Mouse (Mus musculus) lung, embryonic 16.5 days (tissue): ENCODE measurements around the gene Pbxip1. TPM values are rescaled to one million over a fixed set of nuclear protein-coding genes. Genes with fewer than 3 reads are reported as not detected.

Source experiments
- ATAC-seq: fragments of 200-750 bp; cut with Nextera tagmentation; 2 replicates; pipeline ENCODE4 v1.8.0; 2017; ENCODE audit warnings: low read depth, mild to moderate bottlenecking, moderate library complexity
- H3K27ac ChIP-seq: fragments of 300-500 bp; sonication (generic); 2 replicates; pipeline ENCODE4 v1.5.1; 2014; ENCODE audit warnings: mild to moderate bottlenecking, control low read depth, low read length
- H3K27me3 ChIP-seq: fragments of 300-500 bp; sonication (generic); 2 replicates; pipeline ENCODE4 v1.6.1; 2014; ENCODE audit warnings: low read depth, low read length, mixed read lengths; ENCODE audit not compliant: control insufficient read depth, insufficient read depth
- H3K36me3 ChIP-seq: fragments of 300-500 bp; sonication (generic); 2 replicates; pipeline ENCODE4 v1.6.1; 2014; ENCODE audit warnings: low read length; ENCODE audit not compliant: control insufficient read depth, insufficient read depth
- H3K4me1 ChIP-seq: fragments of 300-500 bp; sonication (generic); replicated peaks from 2 replicates; pipeline ENCODE4 v1.6.1; 2014; ENCODE audit warnings: low read length, mixed read lengths; ENCODE audit not compliant: control insufficient read depth, insufficient read depth
- H3K4me2 ChIP-seq: fragments of 300-500 bp; sonication (generic); 2 replicates; pipeline ENCODE4 v1.6.1; 2014; ENCODE audit warnings: low read depth, low read length, control low read depth
- H3K4me3 ChIP-seq: fragments of 300-500 bp; sonication (generic); 2 replicates; pipeline ENCODE4 v1.5.1; 2014; ENCODE audit warnings: mild to moderate bottlenecking, low read length, control low read depth
- H3K9ac ChIP-seq: fragments of 300-500 bp; sonication (generic); 2 replicates; pipeline ENCODE4 v1.6.1; 2014; ENCODE audit warnings: low read length, control low read depth
- H3K9me3 ChIP-seq: fragments of 300-500 bp; sonication (generic); 2 replicates; pipeline ENCODE4 v1.6.1; 2016; ENCODE audit warnings: low read length; ENCODE audit not compliant: control insufficient read depth
- WGBS: fragments of 180-500 bp; shearing (Covaris S2); extraction: QIAGEN DNeasy Blood & Tissue Kit; methylation state at CpG from one replicate; pipeline ENCODE4 v1.1.7; 2014; 5-methylcytosine and 5-hydroxymethylcytosine counted together
- polyA plus RNA-seq: library from polyadenylated mRNA; unstranded; fragments of >200 nt; fragmentation: Nextera tagmentation; extraction: Ambion mirVana; gene quantifications from 2 replicates; pipeline ENCODE4 v1.2.1, GENCODE M21; 2015

The Pbxip1 gene
- polyA plus RNA-seq, 1 experiment from 2014 or later, result 35.8 TPM

DNA sequence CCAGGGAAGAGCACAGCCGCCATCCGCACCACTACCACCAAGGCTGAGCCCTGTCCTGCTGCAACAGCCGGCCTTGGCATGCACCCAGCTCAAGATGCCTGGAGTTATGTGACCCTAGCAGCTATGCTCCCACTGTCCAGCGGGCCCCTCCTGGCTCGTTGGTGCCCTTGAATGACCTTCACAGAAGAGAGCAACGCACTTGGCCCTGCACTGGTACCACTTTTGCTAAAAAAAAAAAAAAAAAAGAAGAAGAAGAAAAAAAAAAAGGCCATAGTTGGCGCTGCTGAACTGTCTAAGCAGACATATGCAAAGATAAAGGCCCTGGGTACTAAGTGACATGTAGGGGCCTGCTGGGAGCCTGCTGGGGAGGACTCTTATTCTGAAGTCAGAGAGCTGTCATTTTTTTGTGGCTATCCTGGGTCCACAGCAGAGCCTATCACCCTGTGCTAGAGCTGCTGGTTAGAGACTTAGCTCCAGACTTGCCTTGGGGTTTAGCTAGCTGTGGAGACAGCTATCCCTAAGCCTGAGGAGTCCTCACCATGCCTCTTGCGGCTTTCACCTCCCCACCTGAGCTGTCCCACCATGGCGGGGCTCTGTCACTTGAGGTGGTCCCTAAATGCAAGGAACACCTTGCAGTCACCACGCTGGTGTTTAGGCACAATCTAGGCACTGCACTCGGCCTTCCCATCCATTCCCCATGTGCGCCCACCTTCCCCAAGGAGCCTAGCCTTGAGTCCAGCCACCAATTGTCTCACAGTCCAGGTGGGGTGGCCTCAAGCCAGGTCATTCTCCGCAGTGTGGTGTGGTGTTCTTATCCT, 12.4 kb downstream of the Pbxip1 start:
- Histone ChIP-seq H3K9ac (no peak overlapping the region), H3K27ac (peak overlapping the region; percentile 19; the same call in 1 of the 2 replicates)

DNA sequence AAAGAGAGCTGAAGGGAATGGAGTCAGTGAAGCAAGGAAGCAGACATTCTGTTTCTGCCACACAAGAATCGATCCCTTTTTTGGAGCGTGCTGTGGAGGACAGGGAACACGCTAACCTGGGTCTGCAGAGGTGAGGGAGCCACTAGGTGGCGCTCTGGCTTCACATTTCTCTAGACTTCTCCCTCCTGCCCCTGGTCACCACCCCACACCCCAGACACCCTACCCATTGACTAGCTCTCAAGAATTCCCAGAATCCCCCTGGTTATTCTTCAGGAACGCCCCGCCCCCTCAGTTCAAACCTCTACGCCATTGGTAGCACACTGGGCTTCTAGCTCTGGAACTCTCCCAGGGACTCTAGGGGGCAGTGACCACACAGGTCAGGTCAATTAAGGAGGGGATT, 13.0 kb downstream of the Pbxip1 start:
- 53% methylated on average over 7 of the region's 7 CpGs for WGBS
- no peaks in the 10 kb centered on the region for H3K9me3 ChIP-seq
- H3K27me3 ChIP-seq, result no peaks in the 10 kb centered on the region
- no peaks in the 10 kb centered on the region for H3K36me3 ChIP-seq
- no peak overlapping the region for H3K4me3 ChIP-seq
- H3K4me2 ChIP-seq, result no peak overlapping the region
- peak; percentile 63 for ATAC-seq
- no peak overlapping the region for H3K9ac ChIP-seq
- H3K4me1 ChIP-seq, result peaks cover 23% of the 10 kb centered on the region
- no peak overlapping the region for H3K27ac ChIP-seq

More for the DNA sequence above, 12.4 kb downstream of the Pbxip1 start:
- Histone ChIP-seq H3K9me3 (no peaks in the 10 kb centered on the region), H3K4me2 (peak overlapping the region; percentile 4), H3K36me3 (no peaks in the 10 kb centered on the region), H3K4me1 (peaks cover 23% of the 10 kb centered on the region), H3K27me3 (no peaks in the 10 kb centered on the region), H3K4me3 (no peak overlapping the region)
- 45% methylated on average over 13 of the region's 13 CpGs for WGBS
- peak; percentile 82 for ATAC-seq

DNA sequence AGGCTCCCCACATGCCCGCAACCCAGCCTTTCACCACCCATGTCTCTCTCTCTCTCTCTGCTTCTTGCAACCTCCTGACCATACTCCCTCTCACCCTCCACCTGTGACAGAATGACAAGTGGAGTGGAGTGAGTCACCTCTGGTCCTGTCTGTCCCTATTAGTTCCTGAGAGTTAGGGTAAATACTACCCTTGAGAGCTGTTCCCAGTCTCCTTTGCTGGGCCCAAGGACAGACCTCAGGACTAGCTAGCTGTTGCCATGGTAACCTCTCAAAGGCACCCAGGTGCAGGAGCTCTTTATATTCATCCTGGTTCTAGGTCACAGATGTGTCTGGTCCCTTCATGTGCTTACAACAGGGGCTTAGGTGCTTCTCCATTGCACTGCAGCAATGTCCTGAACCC, 15.4 kb downstream of the Pbxip1 start:
- H3K9ac ChIP-seq, result no peak overlapping the region
- no peak overlapping the region for H3K4me2 ChIP-seq
- 54% methylated on average over 1 of the region's 1 CpGs for WGBS
- peaks cover 23% of the 10 kb centered on the region for H3K4me1 ChIP-seq
- peak; percentile 59 for ATAC-seq
- H3K27ac ChIP-seq, result peak overlapping the region; percentile 32; the same call in 1 of the 2 replicates
- H3K27me3 ChIP-seq, result no peaks in the 10 kb centered on the region
- H3K4me3 ChIP-seq, result no peak overlapping the region
- H3K36me3 ChIP-seq, result no peaks in the 10 kb centered on the region
- no peaks in the 10 kb centered on the region for H3K9me3 ChIP-seq

DNA sequence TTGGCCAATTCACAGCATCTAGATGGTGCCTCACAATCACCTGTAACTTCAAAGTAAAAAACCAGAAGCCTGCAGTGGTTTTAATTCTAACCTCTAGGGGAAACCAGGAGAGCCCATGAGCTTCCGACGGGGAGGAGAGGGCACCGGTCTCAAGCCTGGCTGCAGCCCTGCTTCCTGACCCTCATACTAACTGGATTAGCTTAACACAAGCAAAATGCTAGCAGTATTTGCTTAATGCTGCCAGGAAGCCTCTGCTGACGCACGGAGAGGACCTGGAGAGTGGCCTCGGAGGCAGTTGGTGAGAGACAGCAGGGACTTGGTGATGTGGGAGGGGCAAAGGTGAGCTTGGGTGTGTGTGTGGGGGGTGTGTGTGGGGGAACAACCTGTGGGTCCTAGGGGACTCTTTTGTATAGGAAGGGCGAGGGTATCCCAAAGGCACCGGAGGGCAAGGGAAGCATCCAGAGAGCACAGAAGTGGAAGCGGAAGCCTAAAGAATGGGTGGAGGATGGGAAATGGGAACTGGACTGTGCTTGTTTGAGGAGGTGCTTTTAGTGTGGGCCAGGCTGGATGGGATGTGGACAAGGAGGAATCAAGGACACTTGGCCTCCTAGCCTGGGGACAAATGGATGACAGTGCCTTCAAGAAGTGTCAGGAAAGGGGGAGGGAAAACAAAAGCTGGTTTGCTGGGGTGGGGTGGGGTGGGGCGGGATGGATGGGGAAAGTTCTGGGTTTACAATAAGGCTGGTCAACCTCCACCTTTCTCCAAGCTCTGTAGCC, 18.1 kb downstream of the Pbxip1 start, which contains the start of gene Pmvk:
TSS of gene Pmvk (plus strand) at position 141 of the 777 bp plus-strand sequence.
- no peak for ATAC-seq
- no peaks in the 10 kb centered on the region for H3K9me3 ChIP-seq
- H3K4me1 ChIP-seq, result peaks cover 21% of the 10 kb centered on the region
- H3K27me3 ChIP-seq, result no peaks in the 10 kb centered on the region
- no peak within 1 kb of the TSS for H3K9ac ChIP-seq
- no peak within 1 kb of the TSS for H3K4me2 ChIP-seq
- no peak within 1 kb of the TSS for H3K4me3 ChIP-seq
- H3K36me3 ChIP-seq, result no peaks in the 10 kb centered on the region
- WGBS, result 49% methylated on average over 10 of the region's 10 CpGs
- no peak within 1 kb of the TSS for H3K27ac ChIP-seq

DNA sequence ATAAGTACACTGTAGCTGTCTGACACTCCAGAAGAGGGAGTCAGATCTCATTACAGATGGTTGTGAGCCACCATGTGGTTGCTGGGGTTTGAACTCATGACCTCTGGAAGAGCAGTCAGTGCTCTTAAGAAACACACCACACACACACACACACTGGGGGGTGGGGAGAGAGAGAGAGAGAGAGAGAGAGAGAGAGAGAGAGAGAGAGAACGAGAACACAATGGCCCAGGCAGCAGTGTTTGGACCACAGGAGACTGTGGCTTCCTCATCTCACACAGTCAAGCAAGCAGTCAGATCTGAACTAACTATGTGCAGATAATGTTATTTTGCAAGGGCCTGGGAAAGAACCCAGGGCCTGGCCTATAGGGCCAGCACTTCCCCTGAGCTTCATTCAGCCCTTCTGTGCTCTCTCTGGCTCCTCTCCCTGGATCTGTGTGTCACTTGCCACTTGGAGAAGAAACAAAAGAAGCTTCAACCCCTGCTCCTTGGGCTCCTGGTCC, 19.3 kb downstream of the Pbxip1 start:
- H3K9me3 ChIP-seq, result no peaks in the 10 kb centered on the region
- no peak for ATAC-seq
- H3K4me1 ChIP-seq, result peaks cover 24% of the 10 kb centered on the region
- H3K27ac ChIP-seq, result no peak overlapping the region
- no peaks in the 10 kb centered on the region for H3K36me3 ChIP-seq
- H3K27me3 ChIP-seq, result no peaks in the 10 kb centered on the region
- H3K4me3 ChIP-seq, result no peak overlapping the region
- H3K4me2 ChIP-seq, result no peak overlapping the region
- 83% methylated on average over 1 of the region's 1 CpGs for WGBS
- no peak overlapping the region for H3K9ac ChIP-seq

DNA sequence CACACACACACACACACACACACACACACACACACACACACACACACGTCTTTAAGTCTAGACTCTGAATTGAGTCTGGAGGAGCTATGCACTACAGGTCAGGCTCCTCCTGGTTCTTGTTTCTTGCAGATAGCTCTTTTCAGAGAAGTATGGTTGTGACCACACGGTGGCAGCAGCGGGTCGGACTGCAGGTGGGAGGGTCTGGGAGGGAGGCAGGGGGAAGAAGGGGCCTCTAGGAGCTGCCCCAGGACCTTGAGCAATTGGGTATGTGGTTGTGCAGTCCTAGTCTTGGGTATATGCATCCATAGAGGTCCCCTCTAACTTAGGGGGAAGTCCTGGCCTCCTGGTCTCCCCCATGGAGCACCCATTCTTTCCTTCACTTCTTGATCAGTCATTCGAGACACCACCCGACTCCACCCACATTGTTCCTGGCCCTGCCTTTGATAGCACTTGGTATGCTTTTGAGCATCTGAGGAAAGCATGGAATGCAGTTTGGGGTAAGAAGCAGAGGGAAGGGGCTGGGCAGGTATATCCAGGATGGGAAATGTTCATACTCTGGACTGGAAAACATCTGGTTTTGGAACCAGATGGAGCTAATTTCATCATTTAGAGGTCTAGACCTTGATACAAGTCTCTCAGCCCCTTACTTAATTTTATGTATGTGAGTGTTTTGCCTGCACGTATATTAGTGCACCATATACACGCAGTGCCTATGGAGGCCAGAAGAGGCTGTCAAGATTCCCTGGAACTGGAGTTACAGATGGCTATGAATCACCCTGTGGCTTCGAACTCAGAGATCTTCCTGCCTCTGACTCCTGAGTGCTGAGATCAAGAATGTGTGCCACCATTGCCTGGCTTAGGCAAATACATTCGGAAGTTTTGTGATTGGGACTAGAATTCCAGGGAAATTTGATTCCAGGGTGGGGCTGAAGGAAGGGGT, 20.5 kb downstream of the Pbxip1 start:
- Histone ChIP-seq H3K4me2 (no peak overlapping the region), H3K27ac (no peak overlapping the region), H3K9me3 (no peaks in the 10 kb centered on the region), H3K27me3 (no peaks in the 10 kb centered on the region), H3K9ac (no peak overlapping the region), H3K36me3 (no peaks in the 10 kb centered on the region), H3K4me3 (no peak overlapping the region), H3K4me1 (peaks cover 14% of the 10 kb centered on the region)
- 37% methylated on average over 10 of the region's 10 CpGs for WGBS
- ATAC-seq, result no peak

DNA sequence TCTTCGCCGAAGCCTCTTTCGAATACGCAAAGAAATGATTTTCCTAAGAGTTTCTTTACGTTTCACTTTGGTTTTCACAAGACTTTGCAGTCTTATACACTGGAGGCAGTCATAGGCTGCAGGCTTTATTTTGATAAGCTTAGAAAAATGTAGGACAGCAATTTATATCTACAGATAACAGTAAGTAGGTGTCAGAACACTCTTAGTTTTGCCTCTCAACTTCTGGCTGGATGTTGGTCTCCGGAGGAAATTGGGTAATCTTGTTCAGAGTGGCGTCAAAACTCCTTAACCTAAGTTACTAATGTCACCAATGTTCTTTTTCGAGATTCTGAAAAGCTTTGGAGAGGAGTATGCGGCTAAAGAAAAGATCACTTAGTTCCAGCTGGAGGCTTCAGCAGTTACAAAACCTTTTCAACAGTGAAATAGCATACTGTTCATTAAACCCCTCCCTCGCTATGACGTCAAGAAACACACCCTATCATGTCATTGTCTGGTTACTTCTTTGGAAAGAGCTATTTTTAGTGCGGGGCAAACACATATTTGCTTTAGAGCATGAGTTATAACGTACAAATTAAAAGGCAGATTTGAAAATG, 22.0 kb downstream of the Pbxip1 start:
- Histone ChIP-seq H3K4me3 (peak overlapping the region; percentile 61), H3K4me1 (peaks cover 11% of the 10 kb centered on the region), H3K4me2 (peak overlapping the region; percentile 77), H3K27me3 (no peaks in the 10 kb centered on the region), H3K36me3 (no peaks in the 10 kb centered on the region), H3K27ac (peak overlapping the region; percentile 64), H3K9ac (peak overlapping the region; percentile 71), H3K9me3 (no peaks in the 10 kb centered on the region)
- peak; percentile 72 for ATAC-seq
- 25% methylated on average over 13 of the region's 13 CpGs for WGBS

DNA sequence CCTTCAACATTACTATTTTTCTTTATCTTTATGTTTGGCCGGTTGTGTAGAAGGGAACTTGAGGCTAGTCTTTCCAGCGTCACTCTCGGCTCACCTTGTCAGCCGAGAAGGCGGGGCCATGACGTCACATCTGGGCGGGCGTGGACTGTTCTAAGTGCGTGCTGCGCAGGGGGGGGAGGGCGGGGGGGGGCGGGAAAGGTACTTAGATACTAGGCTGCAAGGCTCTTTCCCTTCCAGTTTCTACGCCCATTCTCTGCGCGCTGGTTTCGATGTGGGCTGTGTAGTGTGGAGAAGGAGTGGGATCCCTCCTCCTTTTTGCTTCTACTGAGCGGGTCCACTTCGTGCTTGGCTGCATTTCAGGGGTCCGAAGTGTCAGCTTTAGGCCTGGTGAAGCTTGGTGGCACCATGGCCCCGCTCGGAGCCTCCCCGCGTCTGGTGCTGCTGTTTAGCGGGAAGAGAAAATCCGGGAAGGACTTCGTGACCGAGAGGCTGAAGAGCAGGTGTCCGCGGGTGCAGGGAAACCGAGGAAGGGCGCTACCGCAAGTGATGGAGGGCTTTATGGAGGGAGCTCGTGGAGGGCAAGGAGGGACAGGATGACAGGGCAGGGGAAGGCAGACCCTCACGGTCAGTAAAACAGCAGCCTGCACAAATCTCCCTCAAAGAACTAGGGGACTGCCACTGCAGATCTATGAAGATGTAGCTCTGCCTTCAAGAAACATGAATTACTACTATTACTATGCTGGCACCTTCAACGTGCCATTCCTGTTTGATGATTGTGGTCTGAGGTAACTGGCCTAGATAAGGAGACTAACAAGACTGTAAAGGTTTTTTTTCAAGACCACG, 22.7 kb downstream of the Pbxip1 start:
- 1% methylated on average over 33 of the region's 36 CpGs for WGBS
- H3K4me3 ChIP-seq, result peak overlapping the region; percentile 61
- peak overlapping the region; percentile 79 for H3K27ac ChIP-seq
- H3K36me3 ChIP-seq, result no peaks in the 10 kb centered on the region
- H3K9ac ChIP-seq, result peak overlapping the region; percentile 71
- no peaks in the 10 kb centered on the region for H3K27me3 ChIP-seq
- H3K4me1 ChIP-seq, result peaks cover 11% of the 10 kb centered on the region
- no peaks in the 10 kb centered on the region for H3K9me3 ChIP-seq
- H3K4me2 ChIP-seq, result peak overlapping the region; percentile 77
- ATAC-seq, result peak; percentile 91
